Mouse (Mus musculus): ENCODE measurements around the gene Crybb2. TPM values are rescaled to one million over a fixed set of nuclear protein-coding genes. Genes with fewer than 3 reads are reported as not detected.
"Not testable (repeated sequence)": the region's sequence is repeated elsewhere in the genome, so short reads cannot be mapped to it uniquely, and the experiment has no call there.

The Crybb2 gene
- not detected for total RNA-seq (2021)
- long read RNA-seq, experiment 1 = 0 reads
- long read RNA-seq, experiment 2 = 0 reads

DNA sequence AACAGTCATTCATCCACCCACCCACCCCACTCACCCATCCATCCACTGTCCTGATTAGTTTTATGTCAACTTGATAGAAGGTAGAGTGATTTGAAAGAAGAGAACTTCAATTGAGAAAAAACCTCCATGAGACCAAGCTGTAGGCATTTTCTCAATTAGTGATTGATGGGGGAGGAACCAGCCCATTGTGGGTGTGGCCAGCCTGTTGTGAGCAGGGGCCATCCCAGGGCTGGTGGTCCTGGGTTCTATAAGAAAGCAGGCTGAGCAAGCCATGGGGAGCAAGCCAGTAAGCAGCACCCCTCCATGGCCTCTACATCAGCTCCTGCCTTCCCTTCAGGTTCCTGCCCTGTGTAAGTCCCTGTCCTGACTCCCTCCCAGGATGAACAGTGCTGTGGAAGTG is at the start of gene Crybb2:
Crybb2 (minus strand) TSS at position 101 of the 400 bp plus-strand sequence.
- no peak for DNase-seq (ENCODE audit: low spot score in 2 of 2)

DNA sequence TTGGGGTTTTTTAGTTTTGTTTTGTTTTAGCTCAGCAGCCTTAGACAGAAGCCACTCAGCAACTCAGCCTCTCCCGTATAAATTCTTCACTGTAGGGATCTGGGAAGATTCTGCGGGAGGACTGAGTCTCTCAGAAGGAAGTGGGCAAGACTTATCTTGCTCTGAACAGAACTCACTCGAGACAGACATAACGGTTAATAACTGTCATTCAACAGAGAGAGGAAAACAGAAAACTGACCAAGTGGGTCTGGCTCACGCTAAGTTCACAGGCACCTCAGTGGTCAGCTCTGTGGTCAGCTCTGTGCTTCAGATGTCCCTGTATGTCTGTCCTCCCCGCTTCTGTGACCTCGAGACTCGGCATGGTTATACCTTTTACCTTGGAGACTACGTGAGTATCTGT is 49.4 kb upstream of the Crybb2 start:
- DNase-seq (ENCODE audit: low spot score in 2 of 2) = no peak

DNA sequence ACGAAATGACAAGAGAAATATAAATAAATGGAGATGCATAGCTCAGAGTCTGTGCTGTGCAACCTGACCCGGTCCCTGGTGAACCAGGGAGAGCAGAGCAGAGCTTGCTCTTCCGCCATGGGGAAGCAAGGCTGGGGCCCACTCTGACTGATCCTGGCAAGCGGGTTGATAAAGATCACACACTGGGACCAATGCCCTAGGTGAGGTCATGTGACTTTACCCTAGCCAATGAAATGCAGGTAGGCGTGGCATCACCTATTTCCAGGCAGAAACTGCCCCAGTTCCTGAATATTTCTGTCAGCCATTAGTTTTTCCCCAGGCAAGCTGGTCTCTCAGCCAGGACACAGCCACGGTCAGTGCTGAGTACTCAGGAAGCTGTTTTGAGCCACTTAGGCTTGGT is 48.8 kb upstream of the Crybb2 start:
- DNase-seq (ENCODE audit: low spot score in 2 of 2) = no peak

DNA sequence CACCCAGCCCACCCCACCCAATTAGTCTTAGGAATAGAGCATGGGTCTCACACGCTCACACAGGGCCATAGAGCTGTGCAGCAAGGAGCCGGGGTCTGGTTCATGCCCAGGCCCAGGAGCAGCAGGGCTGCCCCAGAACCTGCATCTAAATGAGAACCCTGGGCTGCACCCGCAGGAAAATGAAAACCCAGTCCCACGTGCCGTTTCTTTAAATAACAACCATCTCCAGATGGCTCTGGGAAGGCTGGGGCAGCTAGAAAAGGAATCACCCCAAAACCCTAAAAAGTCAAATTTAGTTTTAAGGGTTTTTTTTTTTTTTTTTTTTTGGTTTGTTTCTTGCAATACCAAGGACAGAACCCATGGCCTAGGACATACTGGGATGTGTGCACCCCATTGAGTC is 47.4 kb upstream of the Crybb2 start:
- no peak for DNase-seq (ENCODE audit: low spot score in 2 of 2)

DNA sequence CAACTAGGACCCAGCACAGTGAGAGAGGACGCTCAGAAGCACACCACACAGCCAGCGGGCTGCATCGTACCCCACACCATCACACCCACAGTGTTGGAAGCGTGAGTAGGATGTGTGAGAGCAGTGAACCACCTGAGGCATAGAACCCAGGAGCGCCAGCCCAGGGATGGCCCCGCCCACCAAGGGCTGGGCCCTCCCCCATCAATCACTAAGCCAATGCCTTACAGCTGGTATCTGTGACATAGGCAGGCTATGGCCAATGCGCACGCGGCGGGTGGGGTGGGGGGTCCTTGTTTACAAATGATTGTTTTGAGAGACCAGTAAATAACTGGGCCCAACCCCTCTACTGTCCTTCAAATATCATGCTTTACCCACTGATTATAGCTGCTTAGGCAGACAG is 46.0 kb upstream of the Crybb2 start:
- no peak for DNase-seq (ENCODE audit: low spot score in 2 of 2)

DNA sequence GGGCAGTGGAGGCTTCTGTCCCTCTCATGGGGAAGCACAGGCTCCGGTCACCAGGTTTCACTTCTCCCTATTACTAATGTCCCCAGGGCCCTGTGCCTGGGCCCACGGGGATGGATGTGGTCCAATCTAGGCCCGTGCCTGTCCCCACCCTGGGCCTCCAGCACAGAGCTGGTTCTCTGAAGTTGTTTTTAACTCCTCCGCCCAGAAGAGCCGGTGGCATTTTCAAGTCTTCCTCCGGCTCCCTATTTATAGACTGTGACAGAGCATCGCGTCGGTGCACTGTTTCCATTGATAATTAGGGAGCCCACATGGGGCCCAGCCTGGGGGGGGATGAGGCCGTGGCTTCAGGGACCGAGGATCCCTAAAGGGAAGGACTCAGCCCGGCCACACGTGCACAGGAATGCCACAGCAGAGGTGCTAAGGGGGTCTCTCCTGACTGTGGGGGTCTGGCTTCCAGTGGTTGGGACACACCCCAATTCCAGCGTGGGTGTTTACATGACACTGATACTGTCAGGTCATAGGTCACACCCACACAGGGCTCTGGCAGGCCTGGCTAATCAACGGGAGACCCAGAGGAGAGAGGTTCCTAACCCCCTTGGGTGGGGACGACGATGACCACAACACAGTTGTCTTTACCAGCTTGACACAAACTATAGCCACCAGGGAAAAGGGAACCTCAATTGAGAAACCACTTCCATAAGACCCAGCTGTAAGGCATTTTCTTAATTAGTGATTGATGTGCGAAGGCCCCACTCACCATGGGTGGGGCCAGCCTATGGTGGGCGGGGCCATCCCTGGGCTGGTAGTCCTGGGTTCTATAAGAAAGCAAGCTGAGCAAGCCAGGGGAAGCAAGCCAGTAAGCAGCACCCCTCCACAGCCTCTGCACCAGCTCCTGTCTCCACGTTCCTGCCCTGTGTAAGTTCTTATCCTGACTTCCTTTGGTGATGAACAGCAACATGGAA is 44.6 kb upstream of the Crybb2 start:
- DNase-seq (ENCODE audit: low spot score in 2 of 2) = peak; percentile 53 to 55

DNA sequence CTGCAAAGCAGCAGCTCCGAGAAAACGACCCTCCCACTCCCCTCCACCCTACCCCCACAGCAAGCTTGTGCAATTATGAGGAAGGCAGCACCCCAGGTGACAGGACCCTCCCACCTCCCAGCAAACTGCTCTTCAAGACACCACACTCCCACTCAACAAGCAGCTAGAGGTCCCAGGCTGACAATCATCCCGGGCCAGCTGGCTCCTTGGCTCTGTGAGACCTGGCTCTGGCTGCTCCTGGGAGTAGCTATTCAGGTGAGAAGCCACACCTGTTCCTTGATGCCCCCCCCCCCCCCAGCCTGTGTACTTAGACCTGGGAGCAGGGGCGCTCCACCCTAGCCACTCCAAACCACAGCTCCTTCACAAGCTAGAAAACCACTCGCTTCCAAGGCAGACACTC is 43.2 kb upstream of the Crybb2 start:
- DNase-seq (ENCODE audit: low spot score in 2 of 2) = no peak

DNA sequence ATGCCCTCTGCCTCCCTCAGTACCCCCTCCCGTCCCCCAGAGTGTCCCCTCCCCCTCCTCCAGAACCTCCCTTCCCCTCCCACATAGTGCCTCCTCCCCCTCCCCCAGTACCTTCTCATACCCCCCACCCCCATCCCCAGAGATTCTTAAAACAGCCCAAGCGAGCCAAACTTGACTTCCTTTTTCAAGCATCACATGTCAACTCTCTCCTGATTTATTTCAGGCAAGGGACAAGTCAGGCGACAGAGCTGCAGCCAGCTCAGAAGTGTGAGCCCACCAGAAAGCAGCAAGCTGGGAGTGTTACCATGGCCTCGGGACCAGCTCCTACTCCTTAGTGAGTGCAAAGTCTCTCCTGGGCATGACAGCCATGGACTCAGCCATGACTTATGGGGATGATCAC is 41.4 kb upstream of the Crybb2 start:
- no peak for DNase-seq (ENCODE audit: low spot score in 2 of 2)

DNA sequence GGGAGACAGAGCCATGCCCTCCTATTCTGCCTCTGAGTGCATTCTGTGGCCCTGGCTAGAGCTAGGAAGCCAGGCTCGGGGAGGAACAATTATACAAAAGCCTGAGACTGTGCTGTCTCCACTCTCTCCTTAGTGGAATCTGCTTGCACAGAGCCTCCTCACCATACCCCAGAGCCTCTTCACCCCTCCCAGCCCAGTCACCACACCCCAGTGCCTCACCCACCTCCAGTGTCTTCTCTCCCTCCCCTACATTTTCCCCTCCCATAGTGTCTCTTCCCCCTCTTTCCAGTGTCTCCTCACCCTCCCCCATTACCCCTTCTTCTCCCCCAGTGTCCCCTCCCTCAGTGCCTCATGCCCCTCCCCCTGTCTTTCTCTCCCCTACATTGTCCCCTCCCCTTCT is 41.0 kb upstream of the Crybb2 start:
- DNase-seq (ENCODE audit: low spot score in 2 of 2) = no peak

DNA sequence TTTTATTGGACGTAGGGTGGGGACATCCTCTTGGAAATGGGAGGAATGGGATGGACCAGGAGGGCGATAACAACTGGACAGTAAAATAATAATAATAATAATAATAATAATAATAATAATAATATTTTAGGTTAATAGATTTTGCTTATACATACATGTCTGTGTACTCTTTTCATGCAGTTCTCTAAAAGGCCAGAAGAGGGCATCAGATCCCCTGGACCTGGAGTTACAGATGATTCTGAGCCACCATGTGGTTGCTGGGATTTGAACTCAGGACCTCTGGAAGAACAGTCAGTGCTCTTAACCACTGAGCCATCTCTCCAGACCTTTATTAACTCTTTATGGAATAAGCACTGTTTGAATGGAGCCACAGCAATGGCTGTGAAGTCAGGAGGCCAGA is 39.7 kb upstream of the Crybb2 start:
- DNase-seq (ENCODE audit: low spot score in 2 of 2) = not testable (repeated sequence)

DNA sequence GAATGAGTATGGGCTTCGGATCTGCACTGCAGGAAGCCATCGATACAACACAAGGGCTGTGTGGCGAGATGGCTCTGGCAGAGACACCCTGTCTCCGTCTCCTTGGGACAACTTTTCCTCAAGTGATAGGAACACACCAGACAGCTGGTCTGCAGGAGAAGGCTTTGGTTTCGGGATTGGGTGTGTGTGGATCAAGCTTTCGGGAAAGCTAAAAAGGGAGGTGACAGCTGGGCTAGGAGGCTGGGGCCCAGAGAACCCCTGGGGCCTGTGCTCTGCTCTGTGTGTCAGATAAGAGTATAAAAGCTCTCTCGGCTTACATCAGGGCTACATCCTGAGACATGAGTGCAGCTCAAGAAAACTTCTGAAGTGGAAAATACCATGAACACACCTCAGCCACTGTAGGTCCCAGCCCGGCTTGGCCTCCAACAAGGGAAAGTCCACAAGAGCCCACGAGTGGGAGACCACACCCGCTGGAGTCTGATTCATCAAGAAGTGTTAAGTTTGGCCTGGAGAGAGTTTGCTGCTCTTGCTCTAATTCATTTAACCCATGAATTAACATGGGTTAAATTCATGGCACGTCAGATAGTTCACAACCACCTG is 38.3 kb upstream of the Crybb2 start:
- no peak for DNase-seq (ENCODE audit: low spot score in 2 of 2)

DNA sequence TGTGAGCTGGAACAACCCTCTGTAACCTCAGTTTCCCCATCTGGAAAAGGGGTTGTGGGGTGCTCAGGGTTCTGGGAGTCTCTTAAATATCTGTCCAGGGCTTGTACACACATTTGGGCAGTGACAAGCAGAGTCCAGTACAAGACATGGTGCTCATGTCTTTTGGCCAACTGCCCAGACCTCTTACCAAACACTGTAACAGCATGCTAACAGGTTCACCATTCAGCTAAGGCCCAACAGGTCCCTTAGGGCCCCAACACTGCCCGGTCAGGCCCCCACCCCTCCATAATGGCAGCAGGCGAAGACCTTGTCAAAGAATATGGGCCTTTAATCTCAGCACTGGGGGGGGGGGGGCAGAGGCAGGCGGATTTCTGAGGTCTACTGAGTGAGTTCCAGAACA is 37.8 kb upstream of the Crybb2 start:
- no peak for DNase-seq (ENCODE audit: low spot score in 2 of 2)

DNA sequence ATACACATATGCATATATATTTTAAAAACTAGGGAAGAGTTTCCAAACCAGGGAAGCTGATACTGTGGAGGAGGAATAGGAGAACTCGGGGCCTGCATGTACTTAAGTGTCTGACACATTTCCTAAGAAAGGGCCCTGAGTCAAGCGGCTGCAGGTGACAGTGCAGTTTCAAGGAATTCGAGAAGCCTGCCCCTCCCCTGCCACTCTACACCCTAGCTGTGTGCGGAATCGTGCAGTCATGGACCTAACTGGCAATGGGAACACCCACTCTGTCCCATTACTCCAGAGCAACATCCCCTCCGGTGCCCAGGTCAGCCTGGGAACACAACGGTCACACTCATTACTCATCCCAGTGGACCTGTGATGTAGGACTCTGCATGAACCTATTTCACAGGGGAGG is 36.7 kb upstream of the Crybb2 start:
- no peak for DNase-seq (ENCODE audit: low spot score in 2 of 2)

DNA sequence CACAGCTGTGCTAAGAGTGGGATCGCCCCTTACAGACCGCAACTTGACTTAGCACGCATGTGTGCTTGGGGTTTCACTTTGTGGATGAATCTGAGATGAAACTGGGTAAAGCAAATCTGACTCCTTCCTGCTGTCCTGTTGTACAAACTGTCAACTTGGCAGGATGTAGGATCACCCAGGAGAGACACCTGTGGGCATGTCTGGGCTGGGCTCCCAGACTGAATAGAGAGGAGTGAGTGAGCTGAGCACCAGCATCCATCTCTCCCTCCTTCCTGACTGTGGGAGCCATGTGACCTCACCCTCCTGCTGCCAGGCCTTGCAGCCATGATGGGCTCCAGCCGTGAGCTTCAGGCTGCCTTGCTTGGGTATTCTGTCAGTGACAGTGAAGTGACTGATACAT is 35.6 kb upstream of the Crybb2 start:
- DNase-seq (ENCODE audit: low spot score in 2 of 2) = no peak

DNA sequence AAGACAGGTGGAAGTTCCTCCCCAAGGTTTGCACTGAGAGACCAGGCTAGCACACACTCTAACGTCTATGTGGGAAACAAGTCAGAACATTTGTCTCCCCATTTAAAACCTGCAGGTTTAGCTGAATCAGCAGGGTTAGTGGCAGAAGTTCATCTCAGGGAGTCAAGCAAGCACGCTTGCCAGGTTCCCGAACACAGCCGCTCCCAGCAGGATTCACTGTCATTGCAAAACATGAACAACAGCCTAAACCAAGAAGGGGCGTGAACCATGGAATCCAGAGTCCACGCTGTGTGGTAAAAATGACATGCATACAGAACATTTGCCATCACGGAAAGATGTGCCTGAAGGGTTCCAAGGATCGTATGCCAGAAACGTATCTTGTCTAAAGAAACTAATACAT is 35.1 kb upstream of the Crybb2 start:
- no peak for DNase-seq (ENCODE audit: low spot score in 2 of 2)

DNA sequence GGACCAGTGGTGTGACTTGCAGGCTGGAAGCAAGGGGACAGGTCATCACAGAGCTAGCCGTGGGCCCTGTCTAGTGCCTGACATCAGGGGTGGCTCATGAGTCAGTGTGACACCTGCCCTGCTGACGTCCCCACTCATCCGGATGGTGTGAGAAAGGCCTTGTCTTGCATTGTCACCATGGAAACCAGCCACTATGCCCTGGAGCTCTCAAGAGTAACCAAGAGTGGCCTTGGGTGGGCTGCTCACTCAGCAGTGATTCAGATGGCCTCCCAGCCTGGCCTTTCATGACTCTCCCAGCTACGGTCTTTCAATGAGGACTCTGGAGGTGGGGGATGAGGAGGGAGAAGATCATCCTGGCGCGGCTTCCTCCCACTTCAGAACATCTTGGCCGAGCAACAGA is 32.5 kb upstream of the Crybb2 start:
- DNase-seq (ENCODE audit: low spot score in 2 of 2) = no peak

DNA sequence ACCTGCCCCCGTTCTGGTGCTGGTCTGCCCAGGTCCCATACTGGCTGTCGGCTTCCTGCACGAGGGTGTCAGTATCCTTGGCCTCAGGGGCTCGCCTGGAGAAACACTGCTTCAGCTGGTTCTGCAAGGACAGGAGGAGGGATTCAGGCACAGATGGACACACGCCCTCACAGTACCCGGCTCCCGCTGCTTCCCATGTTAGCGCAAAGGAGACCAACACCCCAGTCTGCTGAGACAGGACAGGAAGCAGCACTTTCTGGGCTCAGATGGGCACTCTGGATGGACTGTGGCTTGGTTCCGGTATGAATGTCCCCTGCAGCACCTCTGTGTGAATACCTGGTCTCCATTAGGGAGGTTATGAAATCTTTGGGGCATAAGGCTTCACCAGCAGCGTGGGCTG is 31.5 kb upstream of the Crybb2 start:
- DNase-seq (ENCODE audit: low spot score in 2 of 2) = peak; percentile 46 to 53

DNA sequence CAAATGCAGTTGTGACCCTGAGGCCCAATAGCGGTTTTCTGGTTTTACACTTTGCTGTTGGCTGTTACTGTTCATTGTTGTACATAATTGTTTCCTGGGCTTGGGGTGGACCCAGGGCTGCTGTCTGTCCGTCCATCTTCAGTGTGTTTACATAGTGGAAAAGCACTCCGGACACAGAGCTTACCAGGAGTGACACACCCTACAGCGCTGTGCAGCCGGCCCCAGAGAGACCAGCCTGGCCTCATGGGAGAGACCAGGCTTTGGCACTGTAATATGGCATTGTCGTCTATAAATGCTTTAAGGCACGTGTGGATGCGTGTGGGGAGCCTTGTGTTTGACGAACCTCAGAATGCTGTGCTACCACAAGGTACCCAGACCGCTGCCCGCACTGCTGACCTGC is 30.5 kb upstream of the Crybb2 start:
- no peak for DNase-seq (ENCODE audit: low spot score in 2 of 2)

DNA sequence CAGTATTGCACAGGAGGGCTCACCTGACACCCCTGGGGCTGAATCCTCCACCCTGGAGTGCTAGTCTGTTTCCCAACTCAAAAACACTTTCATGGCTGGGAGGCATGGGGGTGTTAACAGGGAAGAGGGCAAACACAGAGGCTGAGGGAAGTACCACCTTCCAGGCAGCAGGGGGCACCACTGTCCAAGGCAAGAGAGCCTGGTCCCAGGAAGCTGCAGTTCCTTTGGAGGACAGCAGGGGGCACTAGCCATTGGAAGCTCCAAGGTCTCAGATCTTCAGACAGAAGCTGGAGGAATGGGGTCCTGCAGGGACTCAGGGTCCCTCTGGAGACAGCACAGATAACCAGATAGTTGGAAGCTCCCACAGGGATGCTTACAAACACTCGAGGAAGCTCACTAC is 29.6 kb upstream of the Crybb2 start:
- peak; percentile 87 to 98 for DNase-seq (ENCODE audit: low spot score in 2 of 2)

DNA sequence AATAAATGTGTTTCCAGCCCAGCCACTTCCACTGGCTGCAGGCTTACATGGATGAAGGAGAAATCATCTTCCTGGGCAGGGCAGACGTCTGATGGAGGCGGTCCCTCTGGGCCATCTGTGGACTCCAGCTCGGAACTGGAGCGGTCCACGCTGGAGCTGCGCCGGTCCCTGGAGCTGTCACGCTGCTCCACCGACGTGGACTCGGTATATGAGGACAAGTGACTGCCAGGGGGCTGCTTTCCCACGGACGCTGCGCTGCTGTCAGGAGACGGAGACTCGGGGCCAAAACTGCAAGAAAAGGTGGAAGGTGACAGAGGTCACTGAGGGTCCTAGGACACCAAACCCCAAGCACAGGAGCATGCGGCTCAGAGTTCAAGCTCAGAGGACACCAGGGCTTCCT is 27.6 kb upstream of the Crybb2 start:
- DNase-seq (ENCODE audit: low spot score in 2 of 2) = no peak

DNA sequence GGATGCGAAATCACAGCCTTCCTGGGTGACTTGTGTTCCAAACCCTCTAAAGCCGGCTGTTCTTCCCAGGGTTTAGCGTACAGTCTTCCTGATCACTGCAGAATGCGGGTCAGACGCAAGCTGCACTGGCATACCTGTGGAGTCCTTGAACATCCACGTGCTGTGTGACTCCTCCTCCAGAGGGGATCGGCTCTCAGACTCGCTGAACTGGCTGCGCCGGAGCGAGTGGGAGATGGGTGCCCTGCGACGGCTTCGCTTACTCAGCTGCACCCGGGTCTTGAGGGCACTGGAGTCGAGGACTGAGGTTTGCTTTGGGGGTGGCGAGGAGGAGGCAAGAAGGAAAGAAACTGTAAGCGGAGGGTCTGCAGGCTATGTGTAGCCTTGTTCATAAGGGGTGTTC is 25.5 kb upstream of the Crybb2 start:
- DNase-seq (ENCODE audit: low spot score in 2 of 2) = no peak

DNA sequence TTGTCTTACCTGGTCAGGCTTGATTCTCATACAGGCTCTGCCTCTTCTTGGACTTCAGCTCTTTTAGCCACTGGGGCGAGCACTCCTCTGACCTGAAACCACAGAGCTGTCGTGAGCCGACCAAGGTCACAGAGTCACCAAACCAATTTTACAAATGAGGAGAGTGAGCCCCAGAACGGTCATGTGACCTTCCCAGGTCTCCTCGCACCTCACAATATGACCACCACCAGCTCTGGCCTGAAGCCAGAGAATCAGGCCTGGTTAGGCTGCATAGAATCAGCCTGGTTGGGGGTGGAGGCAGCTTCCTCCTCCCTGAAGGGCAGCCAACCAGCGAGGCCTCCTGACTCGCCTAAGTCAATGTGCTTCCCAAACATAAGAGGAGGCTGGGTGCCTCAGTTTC is 22.5 kb upstream of the Crybb2 start:
- DNase-seq (ENCODE audit: low spot score in 2 of 2) = no peak

DNA sequence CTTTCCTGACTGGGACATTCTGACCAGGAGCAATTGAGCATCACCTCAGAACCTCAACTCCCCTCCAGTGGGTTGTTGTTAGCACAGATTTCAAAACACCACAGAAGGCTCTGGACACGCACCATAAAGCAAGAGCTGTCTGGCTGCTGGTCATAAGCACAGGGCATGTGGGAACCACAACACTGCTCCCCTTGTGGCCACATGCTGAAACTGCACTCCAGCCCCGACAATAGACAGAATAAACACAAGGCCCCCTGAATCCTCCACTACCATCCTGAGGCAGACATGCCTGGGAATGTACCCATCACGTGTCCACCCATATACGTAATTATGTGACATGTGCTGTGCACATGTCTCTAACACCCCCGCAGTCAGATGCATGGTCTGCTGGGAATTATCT is 21.2 kb upstream of the Crybb2 start:
- DNase-seq (ENCODE audit: low spot score in 2 of 2) = peak in 1 of 2 experiments; percentile 61

Measured in left cerebral cortex, adult 18-20 months (tissue).